Mouse (Mus musculus): ENCODE data around the gene Iqch.

The Iqch gene

DNA sequence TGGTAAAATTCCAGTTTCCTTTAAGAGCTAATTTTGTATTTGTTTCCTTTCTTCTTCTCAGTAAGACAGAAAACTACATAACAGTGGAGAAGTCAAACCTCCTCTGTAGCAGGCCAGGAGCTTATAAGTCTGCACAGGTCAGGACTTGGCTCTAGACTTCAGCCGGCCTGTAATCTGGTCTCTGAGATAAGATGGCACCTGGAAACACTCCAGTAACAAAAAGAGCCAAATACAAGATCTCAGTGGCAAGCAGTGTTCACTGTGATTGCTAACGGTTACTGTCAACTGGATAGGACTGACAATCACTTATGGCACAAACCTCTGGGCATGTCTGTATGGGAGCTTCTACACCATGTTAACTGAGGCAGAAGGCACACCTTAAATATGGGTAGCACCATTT, 229.0 kb downstream of the Iqch start:
- DNase-seq (ENCODE audit: low spot score): no peak

- DNase-seq (ENCODE audit: low spot score): no peak
These were observed 229.8 kb downstream of the Iqch start for GRCm38 (mm10) chr9:63372541-63372940.
